Mouse (Mus musculus): Measurements from ENCODE around the gene Plekha4. TPM values are rescaled to one million over a fixed set of nuclear protein-coding genes. Genes with fewer than 3 reads are reported as not detected.
"Not testable (repeated sequence)": the region's sequence is repeated elsewhere in the genome, so short reads cannot be mapped to it uniquely, and the experiment has no call there.

Gene Plekha4
- 2.0 and 2.1 TPM in 2 replicates for total RNA-seq (2014; rRNA removed)
- polyA plus RNA-seq (2015; fragmentation: Nextera tagmentation; extraction: Ambion mirVana) = 1.2 and 1.6 TPM in 2 replicates

GRCm38 (mm10) chr7:45525809-45526473 lies at the start of gene Plekha4, which contains the start of gene Ppp1r15a:
TSS of gene Plekha4 (plus strand) at chr7:45526330.
TSS of gene Ppp1r15a (minus strand) at chr7:45526268.
- under 1% methylated on average over 54 of the region's 54 CpGs for WGBS
- H3K4me2 ChIP-seq (ENCODE audit: low read depth, low read length, poor library complexity, severe bottlenecking) = peak within 1 kb of the TSS; percentile 71
- H3K27ac ChIP-seq (ENCODE audit: low read depth, low read length) = peak within 1 kb of the TSS; percentile 68
- H3K9me3 ChIP-seq (ENCODE audit: low read length) = no peaks in the 10 kb centered on the region
- ATAC-seq (ENCODE audit: low FRiP score) (peak; percentile 90), DNase-seq (ENCODE audit: low spot score) (peak; percentile 92)
- no peak for TF ChIP-seq CTCF (IDR thresholded peaks at IDR 0.05)
- H3K36me3 ChIP-seq (ENCODE audit: insufficient read depth, low read length) = no peaks in the 10 kb centered on the region
- H3K9ac ChIP-seq (replicated peaks; ENCODE audit: low read length, poor library complexity, severe bottlenecking) = peak within 1 kb of the TSS; percentile 64
- no peaks in the 10 kb centered on the region for H3K27me3 ChIP-seq (ENCODE audit: insufficient read depth, low read length)
- H3K4me3 ChIP-seq (ENCODE audit: low read depth, low read length) = peak within 1 kb of the TSS; percentile 63
- peaks cover 8% of the 10 kb centered on the region; the same call in 1 of the 2 replicates for H3K4me1 ChIP-seq (ENCODE audit: insufficient read depth, low read length)

- Histone ChIP-seq H3K27ac (ENCODE audit: low read depth, low read length) (no peak overlapping the region), H3K27me3 (ENCODE audit: insufficient read depth, low read length) (no peaks in the 10 kb centered on the region), H3K4me3 (ENCODE audit: low read depth, low read length) (no peak overlapping the region), H3K36me3 (ENCODE audit: insufficient read depth, low read length) (no peaks in the 10 kb centered on the region), H3K9ac (replicated peaks; ENCODE audit: low read length, poor library complexity, severe bottlenecking) (no peak overlapping the region), H3K4me2 (ENCODE audit: low read depth, low read length, poor library complexity, severe bottlenecking) (no peak overlapping the region), H3K4me1 (ENCODE audit: insufficient read depth, low read length) (no peaks in the 10 kb centered on the region), H3K9me3 (ENCODE audit: low read length) (no peaks in the 10 kb centered on the region)
- WGBS = 43% methylated on average over 1 of the region's 1 CpGs
- no peak for DNase-seq (ENCODE audit: low spot score)
- ATAC-seq (ENCODE audit: low FRiP score) = no peak
- no peak for TF ChIP-seq CTCF (IDR thresholded peaks at IDR 0.05)
Observed at GRCm38 (mm10) chr7:45476453-45476852, 49.7 kb upstream of the Plekha4 start.

GRCm38 (mm10) chr7:45477003-45477402 lies 49.1 kb upstream of the Plekha4 start:
- no peaks in the 10 kb centered on the region for H3K27me3 ChIP-seq (ENCODE audit: insufficient read depth, low read length)
- no peaks in the 10 kb centered on the region for H3K4me1 ChIP-seq (ENCODE audit: insufficient read depth, low read length)
- no peak overlapping the region for H3K4me2 ChIP-seq (ENCODE audit: low read depth, low read length, poor library complexity, severe bottlenecking)
- TF ChIP-seq CTCF (IDR thresholded peaks at IDR 0.05) = peak; percentile 89
- no peak overlapping the region for H3K27ac ChIP-seq (ENCODE audit: low read depth, low read length)
- no peak overlapping the region for H3K9ac ChIP-seq (replicated peaks; ENCODE audit: low read length, poor library complexity, severe bottlenecking)
- 5% methylated on average over 3 of the region's 3 CpGs for WGBS
- H3K4me3 ChIP-seq (ENCODE audit: low read depth, low read length) = no peak overlapping the region
- DNase-seq (ENCODE audit: low spot score) (peak; percentile 72), ATAC-seq (ENCODE audit: low FRiP score) (no peak)
- no peaks in the 10 kb centered on the region for H3K36me3 ChIP-seq (ENCODE audit: insufficient read depth, low read length)
- no peaks in the 10 kb centered on the region for H3K9me3 ChIP-seq (ENCODE audit: low read length)

GRCm38 (mm10) chr7:45478774-45479173 lies 47.4 kb upstream of the Plekha4 start:
- WGBS = 93% methylated on average over 7 of the region's 7 CpGs

GRCm38 (mm10) chr7:45480310-45480709 lies 45.8 kb upstream of the Plekha4 start:
- DNase-seq (ENCODE audit: low spot score); H3K4me3 ChIP-seq (ENCODE audit: low read depth, low read length); H3K36me3 ChIP-seq (ENCODE audit: insufficient read depth, low read length); H3K4me1 ChIP-seq (ENCODE audit: insufficient read depth, low read length); H3K27ac ChIP-seq (ENCODE audit: low read depth, low read length); H3K9ac ChIP-seq (replicated peaks; ENCODE audit: low read length, poor library complexity, severe bottlenecking); ATAC-seq (ENCODE audit: low FRiP score); H3K27me3 ChIP-seq (ENCODE audit: insufficient read depth, low read length); H3K9me3 ChIP-seq (ENCODE audit: low read length); H3K4me2 ChIP-seq (ENCODE audit: low read depth, low read length, poor library complexity, severe bottlenecking): not testable (repeated sequence)
- 86% methylated on average over 3 of the region's 4 CpGs for WGBS

More at GRCm38 (mm10) chr7:45478774-45479173, 47.4 kb upstream of the Plekha4 start:
- ATAC-seq (ENCODE audit: low FRiP score) = no peak
- Histone ChIP-seq H3K9me3 (ENCODE audit: low read length) (no peaks in the 10 kb centered on the region), H3K27ac (ENCODE audit: low read depth, low read length) (no peak overlapping the region), H3K36me3 (ENCODE audit: insufficient read depth, low read length) (no peaks in the 10 kb centered on the region), H3K9ac (replicated peaks; ENCODE audit: low read length, poor library complexity, severe bottlenecking) (no peak overlapping the region), H3K27me3 (ENCODE audit: insufficient read depth, low read length) (no peaks in the 10 kb centered on the region), H3K4me2 (ENCODE audit: low read depth, low read length, poor library complexity, severe bottlenecking) (no peak overlapping the region), H3K4me1 (ENCODE audit: insufficient read depth, low read length) (no peaks in the 10 kb centered on the region), H3K4me3 (ENCODE audit: low read depth, low read length) (no peak overlapping the region)
- no peak for TF ChIP-seq CTCF (IDR thresholded peaks at IDR 0.05)
- no peak for DNase-seq (ENCODE audit: low spot score)

GRCm38 (mm10) chr7:45481374-45481927 lies 44.7 kb upstream of the Plekha4 start, which contains the start of gene Tulp2:
TSS of gene Tulp2 (plus strand) at chr7:45481877.
- Histone ChIP-seq H3K36me3 (ENCODE audit: insufficient read depth, low read length) (no peaks in the 10 kb centered on the region), H3K27ac (ENCODE audit: low read depth, low read length) (no peak within 1 kb of the TSS), H3K9me3 (ENCODE audit: low read length) (no peaks in the 10 kb centered on the region), H3K27me3 (ENCODE audit: insufficient read depth, low read length) (no peaks in the 10 kb centered on the region), H3K4me1 (ENCODE audit: insufficient read depth, low read length) (no peaks in the 10 kb centered on the region), H3K4me2 (ENCODE audit: low read depth, low read length, poor library complexity, severe bottlenecking) (no peak within 1 kb of the TSS), H3K4me3 (ENCODE audit: low read depth, low read length) (no peak within 1 kb of the TSS), H3K9ac (replicated peaks; ENCODE audit: low read length, poor library complexity, severe bottlenecking) (no peak within 1 kb of the TSS)
- ATAC-seq (ENCODE audit: low FRiP score) (peak; percentile 49; the same call in 1 of the 2 replicates), DNase-seq (ENCODE audit: low spot score) (peak; percentile 73)
- WGBS = 51% methylated on average over 15 of the region's 15 CpGs
- no peak for TF ChIP-seq CTCF (IDR thresholded peaks at IDR 0.05)

Data from midbrain, postnatal 0 days (tissue).